Mouse (Mus musculus) lung, postnatal 0 days (tissue): ENCODE results near the gene Cfb. TPM values are rescaled to one million over a fixed set of nuclear protein-coding genes. Genes with fewer than 3 reads are reported as not detected.

Source experiments
- ATAC-seq: fragments of 200-750 bp; cut with Nextera tagmentation; 2 replicates; pipeline ENCODE4 v1.8.0; 2017; ENCODE audit warnings: moderate library complexity
- DNase-seq: peaks from one replicate; pipeline ENCODE4 v3.0.0-alpha.2; 2016; ENCODE audit warnings: low spot score
- H3K27ac ChIP-seq: fragments of 300-500 bp; sonication (generic); 2 replicates; pipeline ENCODE4 v1.5.1; 2014; ENCODE audit warnings: antibody characterized with exemption, mild to moderate bottlenecking, low read length, mixed read lengths
- H3K27me3 ChIP-seq: fragments of 300-500 bp; sonication (generic); replicated peaks from 2 replicates; pipeline ENCODE4 v1.6.1; 2014; ENCODE audit warnings: low read length, mixed read lengths; ENCODE audit not compliant: insufficient read depth
- H3K36me3 ChIP-seq: fragments of 300-500 bp; sonication (generic); 2 replicates; pipeline ENCODE4 v1.6.1; 2014; ENCODE audit warnings: low read length, mixed read lengths; ENCODE audit not compliant: insufficient read depth
- H3K4me1 ChIP-seq: fragments of 300-500 bp; sonication (generic); 2 replicates; pipeline ENCODE4 v1.6.1; 2014; ENCODE audit warnings: antibody characterized with exemption, low read depth, low read length, mixed read lengths; ENCODE audit not compliant: insufficient read depth
- H3K4me2 ChIP-seq: fragments of 300-500 bp; sonication (generic); replicated peaks from 2 replicates; pipeline ENCODE4 v1.6.1; 2014; ENCODE audit warnings: low read depth, mild to moderate bottlenecking, low read length, moderate library complexity, mixed read lengths
- H3K4me3 ChIP-seq: fragments of 300-500 bp; sonication (generic); 2 replicates; pipeline ENCODE4 v1.5.1; 2014; ENCODE audit warnings: low read depth, low read length
- H3K9ac ChIP-seq: fragments of 300-500 bp; sonication (generic); replicated peaks from 2 replicates; pipeline ENCODE4 v1.6.1; 2014; ENCODE audit warnings: low read depth, mild to moderate bottlenecking
- H3K9me3 ChIP-seq: fragments of 300-500 bp; sonication (generic); 2 replicates; pipeline ENCODE4 v1.6.1; 2016; ENCODE audit warnings: low read length, mixed read lengths
- CTCF ChIP-seq: IDR thresholded peaks from 2 replicates; pipeline ENCODE4 v1.5.1; 2016; ENCODE audit warnings: antibody characterized with exemption, mild to moderate bottlenecking
- EP300 ChIP-seq: IDR thresholded peaks from 2 replicates; pipeline ENCODE4 v1.6.1; 2016; ENCODE audit warnings: antibody characterized with exemption, mild to moderate bottlenecking, control low read depth
- WGBS: fragments of 180-500 bp; shearing (Covaris S2); extraction: QIAGEN DNeasy Blood & Tissue Kit; methylation state at CpG from one replicate; pipeline ENCODE4 v1.1.7; 2014; 5-methylcytosine and 5-hydroxymethylcytosine counted together
- polyA plus RNA-seq: library from polyadenylated mRNA; unstranded; fragments of >200 nt; fragmentation: Nextera tagmentation; extraction: Ambion mirVana; gene quantifications from 2 replicates; pipeline ENCODE4 v1.2.1, GENCODE M21; 2015

The Cfb gene
- polyA plus RNA-seq, 1 experiment from 2014 or later: 8.1 TPM

DNA sequence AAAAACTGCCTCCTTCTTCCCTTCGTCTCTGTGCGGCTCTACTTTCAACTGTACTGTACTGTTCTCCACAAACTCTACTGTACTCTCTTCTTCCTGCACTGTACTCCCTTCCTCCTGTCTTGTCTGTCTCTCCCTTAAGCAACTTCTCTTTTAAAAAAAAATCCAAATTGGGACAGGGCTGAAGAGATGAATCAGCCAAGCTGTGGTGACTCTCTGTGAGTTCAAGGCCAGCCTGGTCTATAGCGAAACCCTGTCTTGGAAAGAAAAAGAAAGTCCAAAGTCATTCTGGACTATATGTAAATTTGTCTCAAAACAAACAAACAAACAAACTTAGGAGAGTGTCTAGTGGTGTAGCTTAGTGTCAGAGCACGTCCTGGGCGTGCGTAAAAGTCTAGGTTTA lies 12.0 kb upstream of the Cfb start:
- no peaks in the 10 kb centered on the region for H3K36me3 ChIP-seq
- H3K4me1 ChIP-seq: no peaks in the 10 kb centered on the region
- no peak overlapping the region for H3K9ac ChIP-seq
- DNase-seq (no peak), ATAC-seq (no peak)
- H3K9me3 ChIP-seq: no peaks in the 10 kb centered on the region
- no peaks in the 10 kb centered on the region for H3K27me3 ChIP-seq
- H3K27ac ChIP-seq: no peak overlapping the region
- H3K4me3 ChIP-seq: no peak overlapping the region
- no peak overlapping the region for H3K4me2 ChIP-seq
- no peak for TF ChIP-seq EP300
- WGBS: 87% methylated on average over 6 of the region's 6 CpGs

DNA sequence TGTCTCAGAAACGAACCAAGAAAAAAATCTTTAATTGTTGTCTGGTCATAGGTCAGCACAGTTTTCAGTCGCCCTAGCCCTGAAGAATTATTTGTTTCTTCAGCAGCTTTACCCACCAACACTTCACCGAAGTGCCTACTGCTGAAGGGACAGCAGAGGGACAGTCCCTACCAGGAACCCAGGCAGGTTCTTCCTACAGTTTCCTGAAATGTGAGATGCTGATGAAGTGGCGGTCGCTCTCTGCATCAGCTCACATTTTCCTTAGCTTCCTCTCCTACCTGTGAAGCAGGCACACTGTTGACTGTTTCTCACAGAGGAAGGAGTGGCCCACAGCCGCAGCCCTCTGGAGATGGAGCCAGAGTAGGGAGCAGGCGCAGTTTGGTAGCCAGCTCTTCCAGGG lies 3.7 kb upstream of the Cfb start:
- WGBS: 47% methylated on average over 7 of the region's 7 CpGs
- Histone ChIP-seq H3K4me3 (no peak overlapping the region), H3K4me1 (no peaks in the 10 kb centered on the region), H3K4me2 (no peak overlapping the region), H3K9me3 (no peaks in the 10 kb centered on the region), H3K36me3 (no peaks in the 10 kb centered on the region), H3K27ac (no peak overlapping the region), H3K27me3 (no peaks in the 10 kb centered on the region), H3K9ac (no peak overlapping the region)
- ATAC-seq: no peak
- TF ChIP-seq EP300 (no peak), CTCF (no peak)
- DNase-seq: no peak

DNA sequence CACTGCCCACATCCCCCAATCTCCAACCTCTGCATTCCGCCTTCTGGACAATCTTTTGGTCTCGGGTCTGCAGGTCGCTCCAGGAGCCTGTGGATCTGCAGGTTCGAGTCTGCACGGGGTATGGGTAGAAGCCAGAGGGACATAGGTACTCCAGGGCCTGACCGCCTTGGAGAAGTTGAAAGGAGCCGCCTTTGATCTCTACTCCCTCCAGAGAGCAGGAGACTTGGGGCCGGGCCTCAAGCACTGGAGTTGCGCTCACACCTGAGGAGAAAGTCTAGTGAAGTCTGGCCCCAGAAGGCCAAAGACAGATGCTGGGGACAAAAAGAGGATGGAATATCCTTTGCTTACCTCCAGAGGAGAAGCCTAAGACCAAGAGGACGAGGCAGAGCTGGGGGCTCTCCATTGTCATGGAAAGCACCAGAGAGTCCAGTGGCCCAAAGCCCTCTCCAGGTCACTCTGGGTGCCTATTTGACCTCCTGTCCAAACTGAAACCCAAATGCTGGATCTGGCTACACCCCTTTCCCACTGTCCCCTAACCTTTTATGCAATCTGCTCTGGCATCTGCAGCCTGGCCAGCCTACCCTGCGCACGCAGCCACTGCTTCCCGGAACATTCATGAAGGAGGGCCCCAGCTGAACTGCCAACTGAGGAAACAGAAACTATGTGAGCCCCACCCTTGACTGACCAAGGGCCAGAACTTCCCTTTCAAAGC lies 458 bp downstream of the Cfb start:
- H3K36me3 ChIP-seq: no peaks in the 10 kb centered on the region
- H3K9me3 ChIP-seq: no peaks in the 10 kb centered on the region
- H3K4me3 ChIP-seq: no peak overlapping the region
- WGBS: 59% methylated on average over 13 of the region's 13 CpGs
- no peak for DNase-seq
- no peak overlapping the region for H3K9ac ChIP-seq
- H3K4me1 ChIP-seq: no peaks in the 10 kb centered on the region
- H3K27me3 ChIP-seq: no peaks in the 10 kb centered on the region
- H3K27ac ChIP-seq: no peak overlapping the region
- H3K4me2 ChIP-seq: no peak overlapping the region
- TF ChIP-seq CTCF: no peak
- no peak for TF ChIP-seq EP300
- no peak; the same call in 1 of the 2 replicates for ATAC-seq

- ATAC-seq: no peak
- TF ChIP-seq CTCF: no peak
- no peak for TF ChIP-seq EP300
- WGBS: 78% methylated on average over 9 of the region's 9 CpGs
- Histone ChIP-seq H3K4me1 (no peaks in the 10 kb centered on the region), H3K36me3 (no peaks in the 10 kb centered on the region), H3K27ac (no peak overlapping the region), H3K4me2 (no peak overlapping the region), H3K27me3 (no peaks in the 10 kb centered on the region), H3K9me3 (no peaks in the 10 kb centered on the region), H3K9ac (no peak overlapping the region), H3K4me3 (no peak overlapping the region)
- no peak for DNase-seq
Measured at GRCm38 (mm10) chr17:34860514-34860913, 1.8 kb downstream of the Cfb start.

GRCm38 (mm10) chr17:34858670-34859069 lies 3.6 kb downstream of the Cfb start:
- DNase-seq: no peak
- no peaks in the 10 kb centered on the region for H3K27me3 ChIP-seq
- no peak overlapping the region for H3K4me3 ChIP-seq
- 77% methylated on average over 4 of the region's 4 CpGs for WGBS
- no peaks in the 10 kb centered on the region for H3K9me3 ChIP-seq
- H3K9ac ChIP-seq: no peak overlapping the region
- 0 out of 2 replicates have a peak, but pooled peaks cover 12% of the 10 kb centered on the region for H3K36me3 ChIP-seq
- H3K27ac ChIP-seq: no peak overlapping the region
- no peak for ATAC-seq
- H3K4me2 ChIP-seq: no peak overlapping the region
- TF ChIP-seq EP300 (no peak), CTCF (no peak)
- H3K4me1 ChIP-seq: no peaks in the 10 kb centered on the region

GRCm38 (mm10) chr17:34855825-34856224 lies 6.5 kb downstream of the Cfb start:
- no peak overlapping the region for H3K27ac ChIP-seq
- H3K36me3 ChIP-seq: 0 out of 2 replicates have a peak, but pooled peaks cover 14% of the 10 kb centered on the region
- H3K4me1 ChIP-seq: peaks cover 4% of the 10 kb centered on the region
- ATAC-seq (peak; percentile 59; the same call in 1 of the 2 replicates), DNase-seq (peak; percentile 71)
- H3K4me2 ChIP-seq: no peak overlapping the region
- no peaks in the 10 kb centered on the region for H3K9me3 ChIP-seq
- TF ChIP-seq CTCF (peak; percentile 87), EP300 (no peak)
- no peaks in the 10 kb centered on the region for H3K27me3 ChIP-seq
- H3K4me3 ChIP-seq: no peak overlapping the region
- WGBS: 24% methylated on average over 3 of the region's 3 CpGs
- no peak overlapping the region for H3K9ac ChIP-seq
